ENCODE assay signal across 29 mouse cellular contexts in genomic region chr14:19744876-19745275, GRCm38 (mm10). TPM values are rescaled to one million over a fixed set of nuclear protein-coding genes. Genes with fewer than 3 reads are reported as not detected.
A peak's percentile ranks its signal among the peaks of the same experiment; 100 is the strongest.
DNase-seq lines count a peak whose midpoint lies in the region; ATAC-seq and TF ChIP-seq lines count a peak whose summit lies in the region.
"Had no signal": no experiment of that assay in that cellular context is flagged by ENCODE, and none has a peak within 500 bp of the region (broad histone marks: within the 10 kb centered on the region; RNA-seq: fewer than 3 reads in every experiment).

No protein-coding gene starts in this region.

- 84% methylated on average over 5 of the region's 5 CpGs for WGBS in heart, adult 2 months
- WGBS in kidney, postnatal 0 days = 36% methylated on average over 5 of the region's 5 CpGs
- WGBS in lung, postnatal 0 days = 58% methylated on average over 5 of the region's 5 CpGs

- no peaks in the 10 kb centered on the region for H3K27me3 ChIP-seq in heart, adult 2 months (ENCODE audit: control insufficient read depth, insufficient read depth, low read length)
- no peaks in the 10 kb centered on the region for H3K27me3 ChIP-seq in kidney, postnatal 0 days (ENCODE audit: insufficient read depth, low read length)
- H3K27me3 ChIP-seq in lung, postnatal 0 days (replicated peaks; ENCODE audit: insufficient read depth, low read length) = no peaks in the 10 kb centered on the region
- H3K27me3 ChIP-seq: CH12.LX; embryonic facial prominence, embryonic 15.5 days had no signal

- intact Hi-C loops in heart, adult 2 months (cut with DNase I) = no loop called here

- no peaks in the 10 kb centered on the region for H3K9me3 ChIP-seq in kidney, postnatal 0 days (replicated peaks; ENCODE audit: low read length)
- no peaks in the 10 kb centered on the region for H3K9me3 ChIP-seq in lung, postnatal 0 days (ENCODE audit: low read length)
- H3K9me3 ChIP-seq: embryonic facial prominence, embryonic 10.5 days; embryonic facial prominence, embryonic 15.5 days; forebrain, embryonic 12.5 days; hindbrain, embryonic 13.5 days; liver, embryonic 13.5 days; midbrain, embryonic 13.5 days; neural tube, embryonic 13.5 days had no signal

- no peak for TF ChIP-seq CTCF in heart, adult 2 months (IDR thresholded peaks at IDR 0.05)
- TF ChIP-seq CTCF in kidney, postnatal 0 days (IDR thresholded peaks at IDR 0.05; ENCODE audit: low read depth) = no peak
- no peak for TF ChIP-seq CTCF in lung, postnatal 0 days (IDR thresholded peaks at IDR 0.05)

- H3K4me1 ChIP-seq in heart, adult 2 months (ENCODE audit: control insufficient read depth, insufficient read depth, low read length) = peaks cover 2% of the 10 kb centered on the region
- peaks cover 22% of the 10 kb centered on the region for H3K4me1 ChIP-seq in kidney, postnatal 0 days (replicated peaks; ENCODE audit: insufficient read depth, low read length)
- H3K4me1 ChIP-seq in lung, postnatal 0 days (ENCODE audit: insufficient read depth, low read depth, low read length) = no peaks in the 10 kb centered on the region
- H3K4me1 ChIP-seq: embryonic facial prominence, embryonic 15.5 days; hindbrain, embryonic 13.5 days; midbrain, embryonic 13.5 days; neural tube, embryonic 13.5 days had no signal

- 0 out of 2 replicates have a peak, but pooled peaks cover 2% of the 10 kb centered on the region for H3K36me3 ChIP-seq in heart, adult 2 months (ENCODE audit: control insufficient read depth, insufficient read depth, low read length)
- no peaks in the 10 kb centered on the region for H3K36me3 ChIP-seq in kidney, postnatal 0 days (ENCODE audit: insufficient read depth, low read length)
- no peaks in the 10 kb centered on the region for H3K36me3 ChIP-seq in lung, postnatal 0 days (ENCODE audit: insufficient read depth, low read length)
- H3K36me3 ChIP-seq: embryonic facial prominence, embryonic 10.5 days; embryonic facial prominence, embryonic 15.5 days; forebrain, embryonic 12.5 days; hindbrain, embryonic 13.5 days; liver, embryonic 13.5 days; midbrain, embryonic 13.5 days; neural tube, embryonic 13.5 days had no signal

- peak; percentile 66 for DNase-seq in heart, adult 11 months
- DNase-seq in heart, adult 2 months = no peak
- DNase-seq in kidney, postnatal 0 days (ENCODE audit: low spot score) = peak; percentile 83
- no peak for DNase-seq in kidney, adult 18-20 months
- DNase-seq in lung, postnatal 0 days (ENCODE audit: low spot score) = peak; percentile 87
- no peak for DNase-seq in lung, adult 18-20 months
- DNase-seq in lung, postnatal 36 days = peak; percentile 27
- DNase-seq in thymus, postnatal 25 days = no peak
- DNase-seq: adrenal gland, postnatal 10 days; cerebellum, adult 8-10 months; cerebellum, postnatal 25 days; gastrocnemius, postnatal 14 days; heart, postnatal 36 days; left cerebral cortex, postnatal 4 days; liver, embryonic 13.5 days; right cerebral cortex, postnatal 4 days; thymus, adult 18-20 months; thymus, postnatal 36 days had no signal

- ATAC-seq in kidney, postnatal 0 days (replicated peaks; ENCODE audit: low FRiP score, low read depth) = peak; percentile 49; the same call in 1 of the 2 replicates
- peak; percentile 82 for ATAC-seq in lung, postnatal 0 days
- ATAC-seq: intestine, postnatal 0 days; midbrain, embryonic 13.5 days had no signal

- no peak for TF ChIP-seq EP300 in heart, adult 2 months (IDR thresholded peaks at IDR 0.05; ENCODE audit: insufficient read depth, low read depth, low read length)
- TF ChIP-seq EP300 in lung, postnatal 0 days (IDR thresholded peaks at IDR 0.05) = peak; percentile 44

- TF ChIP-seq POLR2A in heart, adult 2 months (IDR thresholded peaks at IDR 0.05; ENCODE audit: insufficient read depth, low read depth, low read length) = no peak

- H3K27ac ChIP-seq in heart, adult 2 months = no peak overlapping the region
- H3K27ac ChIP-seq in kidney, postnatal 0 days = no peak overlapping the region
- no peak overlapping the region for H3K27ac ChIP-seq in lung, postnatal 0 days (ENCODE audit: low read length)
- H3K27ac ChIP-seq: embryonic facial prominence, embryonic 10.5 days; embryonic facial prominence, embryonic 15.5 days; forebrain, embryonic 12.5 days; hindbrain, embryonic 13.5 days; liver, embryonic 13.5 days; macrophage; midbrain, embryonic 13.5 days; neural tube, embryonic 13.5 days; stomach, postnatal 0 days had no signal

- no peak overlapping the region for H3K4me2 ChIP-seq in kidney, postnatal 0 days (ENCODE audit: low read length)
- H3K4me2 ChIP-seq in lung, postnatal 0 days (replicated peaks; ENCODE audit: low read depth, low read length) = no peak overlapping the region
- H3K4me2 ChIP-seq: embryonic facial prominence, embryonic 15.5 days; forebrain, embryonic 12.5 days; heart, embryonic 11.5 days; hindbrain, embryonic 13.5 days; liver, embryonic 13.5 days; midbrain, embryonic 13.5 days; neural tube, embryonic 13.5 days had no signal

- H3K9ac ChIP-seq in heart, adult 2 months (ENCODE audit: low read depth, low read length) = no peak overlapping the region
- no peak overlapping the region for H3K9ac ChIP-seq in kidney, postnatal 0 days (ENCODE audit: low read depth, low read length)
- H3K9ac ChIP-seq in lung, postnatal 0 days (replicated peaks; ENCODE audit: low read depth) = no peak overlapping the region
- H3K9ac ChIP-seq: embryonic facial prominence, embryonic 15.5 days; forebrain, embryonic 12.5 days; hindbrain, embryonic 13.5 days; liver, embryonic 13.5 days; midbrain, embryonic 13.5 days; neural tube, embryonic 13.5 days had no signal

- H3K4me3 ChIP-seq in heart, adult 2 months = no peak overlapping the region
- H3K4me3 ChIP-seq in kidney, postnatal 0 days (replicated peaks; ENCODE audit: low read depth, low read length) = no peak overlapping the region
- H3K4me3 ChIP-seq in lung, postnatal 0 days (ENCODE audit: low read depth, low read length) = no peak overlapping the region
- H3K4me3 ChIP-seq: embryonic facial prominence, embryonic 10.5 days; embryonic facial prominence, embryonic 15.5 days; forebrain, embryonic 12.5 days; hindbrain, embryonic 13.5 days; liver, embryonic 13.5 days; midbrain, embryonic 13.5 days; neural tube, embryonic 13.5 days had no signal

- no peaks in the 10 kb centered on the region for H3K79me2 ChIP-seq in heart, adult 2 months (replicated peaks; ENCODE audit: control insufficient read depth, insufficient read depth, low read length)

RNA-seq across cellular contexts. Expression of gene Nid2, which starts 6.2 kb away (rescaled TPM):
- 10 to 100 TPM; 21.2 to 21.6 TPM for total RNA-seq in heart, adult 2 months (2021)
- 12.1 and 14.3 TPM in 2 replicates for polyA plus RNA-seq in heart, adult 2 months (2012; rRNA removed)
- 65.3 and 71.0 TPM in 2 replicates for polyA plus RNA-seq in kidney, postnatal 0 days (2015; fragmentation: Nextera tagmentation; extraction: Ambion mirVana)
- polyA plus RNA-seq in lung, postnatal 0 days (2015; fragmentation: Nextera tagmentation; extraction: Ambion mirVana) = 39.0 and 40.4 TPM in 2 replicates

Comparison
In these comparisons a context has a peak if more than half of its experiments do, and no peak if none do; other contexts are left out.
1. DNase-seq: peak in heart, adult 11 months (single experiment), kidney, postnatal 0 days (single experiment), lung, postnatal 0 days (single experiment) and lung, postnatal 36 days (single experiment); none in heart, adult 2 months (0 of 2), kidney, adult 18-20 months (single experiment), lung, adult 18-20 months (0 of 2) and thymus, postnatal 25 days (single experiment).